Mouse (Mus musculus) thymus, postnatal 4 days (tissue): ENCODE results near the gene Soat1.
A peak's percentile ranks its signal among the peaks of the same experiment; 100 is the strongest.
"Not testable (repeated sequence)": the region's sequence is repeated elsewhere in the genome, so short reads cannot be mapped to it uniquely, and the experiment has no call there.

ENCODE experiments used
- DNase-seq: peaks from one replicate; pipeline ENCODE4 v3.0.0; 2021

Soat1 gene

GRCm38 (mm10) chr1:156473961-156474503, at the start of gene Soat1:
Gene Soat1, minus strand, starts transcription at chr1:156474331.
- DNase-seq, result peak; percentile 96

DNA sequence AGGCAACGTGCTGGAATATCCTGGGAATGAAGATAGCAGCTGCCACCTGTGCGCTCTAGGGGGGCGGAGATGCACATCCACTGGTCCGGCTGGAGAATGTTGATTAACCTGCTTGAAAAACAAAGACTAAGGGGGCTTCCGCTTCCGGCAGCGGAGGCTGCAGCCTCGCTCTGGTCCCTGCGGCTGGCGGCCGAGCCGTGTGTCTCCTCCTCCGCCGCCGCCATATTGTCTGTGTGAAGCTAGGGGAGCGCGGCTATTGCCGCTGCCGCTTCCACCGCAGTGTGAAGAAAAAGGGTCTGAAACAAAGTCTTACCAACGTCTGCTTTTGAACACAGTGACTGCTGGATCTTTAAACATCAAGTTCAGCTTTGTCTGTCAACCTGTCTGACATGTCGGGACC, 49.7 kb upstream of the Soat1 start, which contains the start of gene Gm10031:
Gene Gm10031, plus strand, starts transcription at position 171 of the 400 bp plus-strand sequence.
- not testable (repeated sequence) for DNase-seq

DNA sequence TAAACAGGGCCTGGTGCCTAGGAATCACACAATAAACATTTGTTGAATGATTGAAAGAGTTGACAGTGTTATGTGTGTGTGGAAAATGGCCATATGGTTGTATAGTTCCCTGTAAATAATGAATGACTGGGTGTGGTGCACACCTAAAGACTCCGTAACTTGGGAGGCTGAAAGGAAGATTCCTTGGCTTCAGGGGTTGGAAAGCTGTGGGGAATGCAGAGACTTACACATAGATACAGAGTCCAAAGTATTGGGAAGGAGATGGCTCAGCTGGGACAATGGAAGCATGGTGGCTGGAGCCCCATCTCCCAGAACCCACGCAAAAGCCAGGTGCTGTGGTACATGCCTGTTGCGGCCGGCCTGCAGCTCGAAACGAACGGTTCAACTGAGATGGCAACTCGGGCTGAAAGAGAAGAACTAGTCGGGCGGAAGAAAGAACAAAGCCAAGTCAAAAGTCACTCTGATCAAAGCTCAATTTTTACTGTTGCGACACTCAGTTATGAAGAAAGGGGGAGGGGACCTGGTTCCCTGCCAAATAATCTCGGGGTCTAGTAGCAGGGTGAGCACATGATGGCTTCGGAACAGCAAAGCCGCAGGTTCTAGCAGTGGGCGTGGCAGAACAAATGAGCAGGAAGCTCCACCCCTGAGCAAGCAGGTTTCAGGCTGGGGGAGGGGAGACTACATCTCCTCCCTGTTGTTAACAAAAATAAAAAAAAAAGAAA, 47.8 kb upstream of the Soat1 start:
- DNase-seq, result peak; percentile 58

DNA sequence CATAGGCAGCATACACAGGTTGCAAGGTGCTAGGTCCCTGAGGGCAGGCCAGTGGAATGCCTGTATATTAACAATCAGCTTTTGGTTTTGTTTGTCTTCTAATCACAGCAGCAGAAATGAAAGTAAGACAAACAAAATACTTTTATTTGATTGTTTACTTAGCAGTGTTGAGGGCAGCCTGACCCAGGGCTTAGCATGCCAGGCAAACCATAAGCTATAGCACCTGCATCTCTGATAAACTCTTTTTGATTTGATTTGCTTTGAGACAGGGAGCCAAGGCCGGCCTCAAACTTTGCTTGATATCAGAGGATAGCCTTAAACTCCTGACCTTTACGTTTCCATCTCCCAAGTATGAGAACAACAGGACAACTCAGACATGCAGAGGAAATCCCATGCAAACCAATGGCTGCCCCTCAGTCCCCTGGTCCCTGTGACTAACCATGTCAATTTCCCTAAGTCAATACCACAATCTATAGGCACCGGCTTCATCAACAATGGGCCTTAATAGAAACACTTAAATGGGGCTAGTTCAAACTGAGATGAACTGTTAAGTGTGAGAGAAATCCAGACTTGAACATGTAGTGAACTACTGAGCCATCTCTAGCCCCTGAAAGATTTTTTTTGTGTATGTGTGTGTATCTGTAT, 46.1 kb upstream of the Soat1 start:
- no peak for DNase-seq

DNA sequence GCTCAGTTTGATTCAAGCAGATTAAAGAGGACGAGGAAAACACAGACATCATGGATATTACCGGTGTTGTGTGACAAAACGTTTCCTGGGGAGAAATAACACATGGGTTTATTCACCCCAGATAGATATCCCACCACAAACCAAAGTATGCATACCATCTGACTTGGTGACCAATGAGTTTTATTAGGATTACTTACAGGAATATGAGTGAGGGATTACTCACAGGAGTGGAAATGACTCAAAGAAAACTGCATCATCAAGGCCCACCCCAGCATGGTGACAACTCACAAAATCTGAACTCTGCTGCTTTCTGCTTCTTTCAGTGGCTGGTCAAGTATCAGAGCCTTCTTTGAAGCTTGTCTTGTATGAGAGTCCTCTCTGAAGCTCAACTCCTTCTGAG, 33.6 kb upstream of the Soat1 start:
- no peak for DNase-seq

DNA sequence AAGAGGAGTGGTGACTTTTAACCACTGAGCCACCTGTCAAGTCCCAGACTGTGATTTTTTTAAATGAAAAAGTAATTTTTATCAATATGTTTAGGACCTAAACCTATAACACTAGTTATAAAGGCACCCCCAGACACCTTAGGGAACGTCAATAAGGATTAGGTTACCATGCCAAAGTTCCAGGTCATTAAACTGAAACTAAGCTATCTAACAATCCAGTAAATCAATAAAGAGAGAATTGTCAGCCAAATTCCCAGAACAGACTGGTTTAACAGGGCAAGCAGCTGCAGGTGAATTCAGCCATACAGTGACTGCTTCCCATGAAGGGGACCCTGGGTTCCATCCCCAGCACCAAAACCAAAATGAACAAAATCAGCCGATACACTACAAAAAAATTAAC, 31.8 kb upstream of the Soat1 start:
- DNase-seq, result no peak

DNA sequence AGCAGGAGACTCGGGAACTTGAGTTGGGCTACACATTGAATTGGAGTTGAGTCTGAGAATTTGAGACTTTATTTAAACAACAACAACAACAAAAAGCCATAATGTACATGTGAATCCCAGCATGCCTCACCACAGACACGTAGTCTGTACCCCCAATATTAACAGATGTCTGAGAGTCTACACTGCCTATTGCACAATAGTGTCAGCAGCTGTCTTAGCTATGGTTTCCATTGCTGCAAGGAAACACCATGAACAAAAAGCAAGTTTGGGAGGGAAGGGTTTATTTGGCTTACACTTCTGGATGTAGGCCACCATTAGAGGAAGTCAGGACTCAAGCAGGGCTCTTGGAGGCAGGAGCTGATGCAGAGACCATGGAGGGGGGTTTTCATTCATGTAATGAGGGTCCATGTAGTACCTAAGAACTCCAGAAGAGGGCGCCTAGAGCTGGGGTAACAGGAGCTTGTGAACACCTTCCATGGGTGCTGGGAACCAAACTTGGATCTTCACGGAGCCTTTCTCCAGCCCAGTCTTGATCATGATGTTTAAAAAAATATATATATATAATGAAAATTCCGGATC, 30.9 kb upstream of the Soat1 start:
- peak; percentile 24 for DNase-seq

- no peak for DNase-seq
Observed at GRCm38 (mm10) chr1:156496910-156497309, 22.8 kb upstream of the Soat1 start.

DNA sequence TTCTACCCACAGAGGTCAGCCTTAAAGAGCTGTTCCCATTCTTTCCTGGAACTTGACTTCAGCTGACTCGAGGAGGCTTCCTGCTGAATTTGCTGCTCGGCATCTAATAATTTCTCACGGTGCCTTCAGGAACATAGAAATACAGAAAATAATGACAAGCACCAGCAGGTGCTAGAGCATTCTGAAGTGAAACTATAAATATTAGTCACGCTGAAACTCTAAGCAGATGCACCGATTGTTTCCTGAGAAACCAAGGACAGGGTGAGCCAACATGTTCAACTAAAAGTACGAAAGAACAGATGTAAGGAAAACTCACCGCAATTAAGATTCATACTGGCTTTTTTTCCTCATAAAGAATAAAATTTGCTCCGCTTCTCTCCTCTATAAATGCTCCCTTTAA, 20.9 kb upstream of the Soat1 start:
- no peak for DNase-seq

DNA sequence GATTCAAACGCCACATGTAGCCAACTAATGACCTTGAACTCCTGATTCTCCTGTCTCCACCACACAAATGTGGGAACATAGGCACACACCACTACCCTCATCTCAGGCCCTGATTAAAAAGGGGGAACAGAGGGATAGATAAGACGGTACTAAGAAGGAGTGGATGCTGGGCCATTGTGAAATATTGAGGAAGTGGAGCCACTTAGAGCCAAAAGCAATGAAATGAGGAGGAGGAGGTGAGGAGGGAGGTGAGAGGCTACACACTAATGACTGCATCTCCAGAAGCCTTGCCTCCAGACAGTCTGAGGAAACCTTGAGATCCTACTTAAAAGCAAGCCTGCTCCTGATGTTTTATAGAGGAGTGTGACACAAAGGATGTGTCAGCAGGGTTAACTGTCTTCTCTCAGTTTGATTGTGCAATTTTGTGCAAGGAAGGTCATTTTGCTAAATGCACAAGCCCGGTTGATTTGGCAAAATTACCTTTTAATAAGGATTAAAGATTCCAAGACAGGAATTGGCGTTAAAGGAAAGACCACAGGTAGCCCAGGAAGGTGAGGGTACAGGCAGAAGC, 17.2 kb upstream of the Soat1 start:
- no peak for DNase-seq

GRCm38 (mm10) chr1:156488031-156488430, 13.9 kb upstream of the Soat1 start:
- DNase-seq, result no peak

GRCm38 (mm10) chr1:156487498-156487897, 13.4 kb upstream of the Soat1 start:
- peak; percentile 47 for DNase-seq

DNA sequence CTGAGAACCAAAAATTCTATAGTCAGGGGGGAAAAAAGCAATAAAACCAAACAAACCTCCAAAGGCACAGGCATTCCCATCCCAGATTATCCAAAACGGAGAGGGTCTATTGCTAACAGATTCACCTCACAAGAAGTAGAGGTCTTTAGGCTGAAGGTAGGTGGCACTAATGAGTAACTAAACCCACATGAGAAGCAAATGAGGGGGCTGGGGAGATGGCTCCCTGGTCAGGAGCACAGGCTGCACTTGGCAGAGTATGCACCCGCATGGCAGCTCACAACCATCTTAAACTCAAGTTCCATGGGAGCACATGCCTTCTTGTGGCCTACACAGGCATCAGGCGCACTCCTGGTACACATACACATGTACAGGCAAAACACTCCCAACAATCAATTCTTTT, 7.7 kb upstream of the Soat1 start:
- DNase-seq, result no peak

DNA sequence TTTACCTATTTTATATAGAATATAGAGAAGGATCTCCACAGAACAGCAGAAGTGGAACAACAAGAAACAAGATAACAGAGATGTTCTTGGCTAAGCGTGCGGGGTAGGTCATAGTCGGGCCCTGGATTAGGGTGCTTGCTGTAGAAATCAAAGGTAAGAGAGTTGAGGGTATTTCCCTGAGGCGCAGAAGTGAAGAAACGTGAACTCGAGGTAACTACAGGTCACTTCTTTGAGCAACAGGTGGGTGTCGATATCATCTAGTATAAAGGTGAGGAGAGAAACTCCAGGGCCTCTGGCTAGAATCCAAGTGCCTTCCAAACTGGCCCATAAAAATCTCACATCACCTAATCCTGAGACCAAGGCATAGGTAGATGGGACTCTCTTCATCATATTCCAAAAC, 2.4 kb upstream of the Soat1 start:
- DNase-seq, result no peak

DNA sequence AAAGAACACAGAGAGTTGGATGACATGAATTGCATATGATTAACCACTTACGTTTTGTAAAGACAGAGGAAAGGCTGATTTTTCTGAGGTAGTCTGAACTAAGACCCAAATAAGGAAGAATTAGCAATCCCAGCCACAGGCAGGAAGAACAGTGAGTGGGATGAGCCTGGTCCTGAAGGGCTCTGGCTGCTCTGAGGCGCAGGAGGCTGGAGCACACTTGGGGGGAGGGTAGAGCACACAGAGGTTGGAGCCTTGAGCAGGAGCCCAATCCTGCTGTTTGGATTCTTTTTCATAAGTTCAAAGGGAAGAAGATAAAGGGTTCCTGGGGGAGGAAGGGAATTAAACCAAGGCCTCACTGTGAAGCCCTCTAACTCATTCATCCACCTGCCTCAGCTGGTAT, 1.9 kb upstream of the Soat1 start:
- DNase-seq, result no peak

DNA sequence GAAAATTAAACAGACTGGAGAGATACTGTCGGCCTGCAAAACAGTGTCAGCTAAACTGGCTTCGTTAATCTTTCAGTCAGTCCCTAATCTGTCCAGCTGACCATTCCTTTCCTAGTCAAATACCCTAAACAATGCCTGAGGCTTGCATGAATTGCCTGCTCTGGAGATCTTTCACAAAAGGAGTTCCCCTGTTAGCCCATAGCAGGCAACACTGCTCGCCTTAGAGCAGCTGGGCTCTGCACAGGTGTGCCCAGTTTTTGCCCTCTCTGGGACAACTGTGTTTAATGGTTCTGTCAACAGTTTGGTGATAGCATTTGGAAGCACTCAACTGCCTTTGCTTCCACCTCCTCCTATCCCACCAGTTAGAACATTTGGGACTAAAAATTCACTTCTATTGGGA, 723 bp upstream of the Soat1 start:
- no peak for DNase-seq

- DNase-seq, result peak; percentile 34
Observed at GRCm38 (mm10) chr1:156473003-156473402, 1.1 kb downstream of the Soat1 start.

GRCm38 (mm10) chr1:156471955-156472354, 2.2 kb downstream of the Soat1 start:
- DNase-seq, result no peak

DNA sequence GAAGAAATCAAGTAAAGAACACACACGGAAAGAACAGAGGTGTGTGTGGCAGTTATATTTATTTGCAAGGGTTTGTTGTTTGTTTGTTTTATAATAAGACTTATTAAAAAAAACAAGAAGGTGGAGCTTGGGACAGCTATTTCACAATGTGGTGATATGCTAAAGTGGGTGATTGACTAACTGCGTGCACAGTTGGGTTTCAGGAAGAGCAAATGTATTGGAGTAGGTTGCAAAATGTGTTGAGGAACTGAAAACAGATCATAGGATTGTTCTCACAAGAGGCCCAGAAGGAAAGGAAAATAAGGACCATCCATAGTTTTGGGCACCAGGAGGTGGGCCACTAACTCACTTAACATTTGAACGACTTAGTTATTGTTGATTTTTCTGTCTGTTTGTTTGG, 3.1 kb downstream of the Soat1 start:
- DNase-seq, result no peak

DNA sequence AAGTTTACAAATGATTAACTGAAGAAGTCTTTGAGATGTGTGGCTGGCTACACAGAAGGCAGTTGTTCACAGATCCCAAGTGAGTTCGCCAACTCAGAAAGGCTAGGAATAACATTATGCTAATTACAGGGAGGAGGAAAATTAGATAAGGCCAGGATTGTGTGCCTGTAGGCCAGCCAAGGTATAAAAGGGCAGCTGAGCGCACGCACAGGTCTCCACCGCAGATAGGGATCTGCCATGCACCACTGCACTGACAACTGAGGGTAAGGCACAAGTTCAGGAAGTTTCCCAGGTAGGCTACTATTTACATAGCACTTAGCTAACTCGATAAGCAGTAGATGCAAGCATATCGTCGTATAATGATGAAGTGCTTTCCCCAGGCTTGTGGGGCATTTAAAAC, 3.6 kb downstream of the Soat1 start:
- DNase-seq, result no peak

- DNase-seq, result no peak
Observed at GRCm38 (mm10) chr1:156468576-156468975, 5.6 kb downstream of the Soat1 start.

DNA sequence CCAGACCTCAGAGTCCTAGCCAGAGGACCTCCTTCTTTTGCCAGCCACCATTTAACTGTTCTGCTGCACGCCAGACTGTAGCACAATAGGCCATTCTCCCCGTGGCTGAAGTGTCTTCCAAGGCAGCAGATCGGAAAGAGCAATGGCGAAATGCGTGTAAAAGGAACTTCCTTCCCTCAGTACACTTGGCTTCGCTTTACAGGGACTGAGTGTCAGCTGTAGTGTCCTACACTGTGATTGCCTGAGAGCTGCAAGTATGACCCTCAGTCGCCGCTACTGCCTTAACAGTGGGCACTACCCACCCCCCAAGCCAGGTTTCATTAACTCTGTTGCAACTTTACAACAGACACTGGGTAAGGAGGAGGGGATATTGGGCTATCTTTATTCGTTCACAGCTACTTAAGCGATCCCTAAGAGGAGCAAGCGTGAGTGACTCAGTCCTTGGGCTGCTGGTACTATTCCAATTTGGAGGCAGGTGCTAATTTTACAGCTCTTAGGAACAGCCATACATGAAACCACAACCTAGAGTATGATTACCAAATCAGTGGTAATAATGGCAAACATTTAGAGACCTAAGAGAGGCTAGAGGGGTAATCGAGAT, 6.4 kb downstream of the Soat1 start:
- DNase-seq, result no peak

DNA sequence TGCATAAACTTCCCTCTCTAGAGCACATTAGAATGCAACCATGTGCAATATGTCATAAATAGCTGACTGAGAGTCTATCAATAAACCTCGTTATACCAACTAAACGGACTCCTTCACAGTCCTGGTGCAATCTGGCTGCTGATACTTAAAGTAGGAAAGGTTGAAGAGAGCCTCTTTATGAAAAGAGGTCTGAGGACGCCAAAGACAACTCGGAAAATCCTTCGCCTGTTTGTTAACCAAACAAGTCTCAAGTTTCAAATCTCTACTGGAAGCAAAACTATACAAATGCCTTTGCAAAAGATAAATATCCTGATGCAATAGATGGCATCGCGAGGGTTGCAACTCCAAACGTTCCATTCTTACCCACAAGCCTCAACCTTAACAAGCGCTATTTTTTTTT, 9.2 kb downstream of the Soat1 start:
- DNase-seq, result no peak
